Mouse (Mus musculus): ENCODE measurements at regions not wholly inside any gene's neighbourhood (a gene's known extent, or its start where the extent isn't known, plus 50 kb on each side); places are given as distances from the start of the nearest gene placed in this dataset.

- TF ChIP-seq CTCF (IDR thresholded peaks at IDR 0.05; ENCODE audit: borderline replicate concordance, extremely low read depth, insufficient read depth, insufficient read length), result no peak
- no peak for TF ChIP-seq POLR2A (IDR thresholded peaks at IDR 0.05; ENCODE audit: borderline replicate concordance, extremely low read depth, insufficient read depth, insufficient read length, poor library complexity, severe bottlenecking)
Measured at GRCm38 (mm10) chr4:124052387-124052786, 134.6 kb upstream of the 4930535I16Rik start.

All from brain, embryonic 14.5 days (tissue).